Mouse (Mus musculus) CH12.LX (cell line): ENCODE measurements around the gene Arhgap21. TPM values are rescaled to one million over a fixed set of nuclear protein-coding genes. Genes with fewer than 3 reads are reported as not detected.

Experiments used
- DNase-seq: peaks from one replicate; pipeline ENCODE4 v3.0.0-alpha.2; 2013; ENCODE audit errors: extremely low read depth
- H3K27ac ChIP-seq: 2 replicates; pipeline ENCODE4 v1.5.1; 2012; ENCODE audit warnings: low read depth, mild to moderate bottlenecking, control low read depth, moderate library complexity; ENCODE audit not compliant: insufficient read depth
- H3K27me3 ChIP-seq: replicated peaks from 2 replicates; pipeline ENCODE3; 2012; ENCODE audit warnings: inconsistent platforms
- H3K36me3 ChIP-seq, 2 experiments: replicated peaks in 1 of 2; 2 replicates each; pipeline versions ENCODE3 to v1.6.1; 2012; ENCODE audit warnings: inconsistent platforms in 1 of 2, low read length in 1 of 2, mild to moderate bottlenecking in 1 of 2, mixed read lengths in 1 of 2, moderate library complexity in 1 of 2; ENCODE audit not compliant: control insufficient read depth in 1 of 2, insufficient read depth in 1 of 2
- H3K4me1 ChIP-seq, 2 experiments: 2 replicates each; pipeline ENCODE4 v1.6.1; 2012; ENCODE audit warnings: inconsistent platforms in 1 of 2, moderate library complexity in 1 of 2; ENCODE audit not compliant: insufficient read depth in 2 of 2, control insufficient read depth in 1 of 2
- H3K4me2 ChIP-seq: 2 replicates; pipeline ENCODE4 v1.6.1; 2012; ENCODE audit warnings: low read depth, mild to moderate bottlenecking, control low read depth; ENCODE audit not compliant: poor library complexity, insufficient read depth, severe bottlenecking
- H3K4me3 ChIP-seq, 3 experiments: fragments of 150-350 bp in 1 of 3; sonication (generic) in 1 of 3; replicated peaks in 1 of 3; 2 replicates each; pipeline versions ENCODE3 to v1.5.1; 2011 to 2012; ENCODE audit warnings: low read depth in 2 of 3, low read length in 2 of 3, mild to moderate bottlenecking in 2 of 3, moderate library complexity in 2 of 3, control low read depth in 1 of 3, improper control_type of control experiment in 1 of 3, inconsistent platforms in 1 of 3, mixed read lengths in 1 of 3; ENCODE audit not compliant: poor library complexity in 1 of 3
- H3K79me2 ChIP-seq: replicated peaks from 2 replicates; pipeline ENCODE4 v1.6.1; 2012; ENCODE audit warnings: mild to moderate bottlenecking, moderate library complexity; ENCODE audit not compliant: control insufficient read depth, poor library complexity, insufficient read depth, severe bottlenecking; ENCODE audit errors: extremely low read depth
- H3K9ac ChIP-seq: 2 replicates; pipeline ENCODE4 v1.6.1; 2012; ENCODE audit warnings: low read depth, mild to moderate bottlenecking, control low read depth, moderate library complexity; ENCODE audit not compliant: insufficient read depth
- H3K9me3 ChIP-seq: replicated peaks from 2 replicates; pipeline ENCODE3; 2012; ENCODE audit warnings: low read length, inconsistent platforms, mixed read lengths
- CHD2 ChIP-seq: IDR thresholded peaks from 2 replicates; pipeline ENCODE4 v1.6.1; 2011; ENCODE audit warnings: low read length, improper control_type of control experiment
- HCFC1 ChIP-seq: IDR thresholded peaks from 2 replicates; pipeline ENCODE4 v1.6.1; 2012; ENCODE audit warnings: low read depth, mild to moderate bottlenecking, inconsistent platforms, low read length, improper control_type of control experiment
- MAZ ChIP-seq: IDR thresholded peaks from 2 replicates; pipeline ENCODE4 v1.6.1; 2012; ENCODE audit warnings: low read depth, mild to moderate bottlenecking, inconsistent platforms, low read length, improper control_type of control experiment, moderate library complexity
- NELFE ChIP-seq: IDR thresholded peaks from 2 replicates; pipeline ENCODE4 v1.6.1; 2011; ENCODE audit warnings: low read depth, low read length, improper control_type of control experiment
- NRF1 ChIP-seq: IDR thresholded peaks from 2 replicates; pipeline ENCODE4 v1.6.1; 2014; ENCODE audit warnings: low read depth, mild to moderate bottlenecking, inconsistent platforms, low read length, improper control_type of control experiment, moderate library complexity
- POLR2A ChIP-seq: IDR thresholded peaks from 2 replicates; pipeline ENCODE4 v1.6.1; 2011; ENCODE audit warnings: low read depth, mild to moderate bottlenecking, improper control_type of control experiment, low read length
- RAD21 ChIP-seq: IDR thresholded peaks from 2 replicates; pipeline ENCODE4 v1.6.1; 2011; ENCODE audit warnings: low read depth, mild to moderate bottlenecking, low read length, improper control_type of control experiment, moderate library complexity
- SIN3A ChIP-seq: IDR thresholded peaks from 2 replicates; pipeline ENCODE4 v1.6.1; 2012; ENCODE audit warnings: low read length, improper control_type of control experiment, inconsistent platforms
- TCF12 ChIP-seq: IDR thresholded peaks from 2 replicates; pipeline ENCODE4 v1.6.1; 2014; ENCODE audit warnings: low read depth, mild to moderate bottlenecking, inconsistent platforms, low read length, improper control_type of control experiment
- UBTF ChIP-seq: IDR thresholded peaks from 2 replicates; pipeline ENCODE4 v1.6.1; 2012; ENCODE audit warnings: low read depth, mild to moderate bottlenecking, inconsistent platforms, low read length, improper control_type of control experiment, moderate library complexity
- ZMIZ1 ChIP-seq: IDR thresholded peaks from 2 replicates; pipeline ENCODE4 v1.6.1; 2012; ENCODE audit warnings: low read depth, mild to moderate bottlenecking, inconsistent platforms, low read length, improper control_type of control experiment
- ZNF384 ChIP-seq: IDR thresholded peaks from 2 replicates; pipeline ENCODE4 v1.6.1; 2012; ENCODE audit warnings: low read depth, low read length, improper control_type of control experiment, inconsistent platforms
- dilution Hi-C: fragments of 300-500 bp; cut with MboI; formaldehyde crosslinking; loops from 2 replicates; pipeline ENCODE4 v1.14.3; 2020; ENCODE audit warnings: low sequenced_read_pairs; ENCODE audit not compliant: extremely low pct_unique_long_range_greater_than_20kb, extremely low pct_ligation_motif_present
- in situ Hi-C: fragments of 300-500 bp; cut with MboI; formaldehyde crosslinking; loops from 3 replicates; pipeline ENCODE4 v1.14.3; 2019; ENCODE audit warnings: low sequenced_read_pairs, low pct_ligation_motif_present, low pct_unique_long_range_greater_than_20kb, mixed read lengths
- polyA plus RNA-seq: library from polyadenylated mRNA; unstranded; fragments of >175 nt; gene quantifications from 2 replicates; pipeline ENCODE4 v1.2.1, GENCODE M21; 2012; ENCODE audit warnings: low read depth; ENCODE audit not compliant: insufficient read length
- total RNA-seq, 2 experiments: library from RNA; depleted of rRNA; stranded (reverse); fragments of 300-350 nt in 1 of 2; fragments of >200 nt in 1 of 2; gene quantifications; 2 replicates each; pipeline ENCODE4 v1.2.3; 2012 to 2014

The Arhgap21 gene
- total and polyA plus RNA-seq, 3 experiments, result 7.6 to 22.7 (median 10.8) TPM

- DNase-seq, result peak; percentile 95
- Histone ChIP-seq H3K4me1 (peaks cover 0 to 30% of the 10 kb centered on the region in 2 experiments; a peak in 3 of 4 replicates), H3K27ac (peak overlapping the region; percentile 60), H3K27me3 (no peaks in the 10 kb centered on the region), H3K4me3 (peak overlapping the region; percentile 70 to 93 (median 79)), H3K4me2 (peak overlapping the region; percentile 60), H3K9ac (peak overlapping the region; percentile 83), H3K36me3 (no peaks in the 10 kb centered on the region), H3K79me2 (peaks cover 18% of the 10 kb centered on the region), H3K9me3 (no peaks in the 10 kb centered on the region)
- dilution Hi-C loops, result no loop called here
- in situ Hi-C loops, result loop anchor here (10.0 kb wide), 1 partner anchor 55 kb away; no protein-coding TSS in a partner anchor
- TF ChIP-seq NRF1, result no peak
- TF ChIP-seq POLR2A, result peak; percentile 82
- peak; percentile 89 for TF ChIP-seq NELFE
- TF ChIP-seq ZNF384, result peak; percentile 84
- TF ChIP-seq UBTF, result peak; percentile 60
- peak; percentile 18; the same call in 1 of the 2 replicates for TF ChIP-seq TCF12
- peak; percentile 52; the same call in 1 of the 2 replicates for TF ChIP-seq CHD2
- TF ChIP-seq MAZ, result no peak
- TF ChIP-seq ZMIZ1, result peak; percentile 66; the same call in 1 of the 2 replicates
- TF ChIP-seq RAD21, result no peak
- TF ChIP-seq, all 38 proteins: peak for 7
Observed at GRCm38 (mm10) chr2:20969201-20970200, 820 bp upstream of the Arhgap21 start.

- peak overlapping the region; percentile 98 for H3K4me2 ChIP-seq
- no peak for DNase-seq
- dilution Hi-C loops (no loop called here), in situ Hi-C loops (loop anchor here (10.0 kb wide), 1 partner anchor 53 kb away; no protein-coding TSS in a partner anchor)
- no peaks in the 10 kb centered on the region for H3K27me3 ChIP-seq
- 0 out of 2 replicates have a peak, but pooled peaks have one; percentile 67 for TF ChIP-seq UBTF
- no peak for TF ChIP-seq HCFC1
- peak; percentile 24; the same call in 1 of the 2 replicates for TF ChIP-seq SIN3A
- H3K27ac ChIP-seq, result no peak overlapping the region
- no peaks in the 10 kb centered on the region for H3K9me3 ChIP-seq
- H3K79me2 ChIP-seq, result peaks cover 27% of the 10 kb centered on the region
- H3K9ac ChIP-seq, result peak overlapping the region; percentile 83
- H3K4me1 ChIP-seq, result peaks cover 0 to 40% of the 10 kb centered on the region in 2 experiments; a peak in 3 of 4 replicates
- peak overlapping the region; percentile 69 to 93 (median 79) for H3K4me3 ChIP-seq
- peaks cover 0 to 6% of the 10 kb centered on the region in 2 experiments for H3K36me3 ChIP-seq
Observed at GRCm38 (mm10) chr2:20967646-20968351, 882 bp downstream of the Arhgap21 start.
